Mouse (Mus musculus) heart, postnatal 0 days (tissue): ENCODE data around the gene Gm20696.

ENCODE experiments used
- CTCF ChIP-seq: IDR thresholded peaks from 2 replicates; pipeline ENCODE4 v1.5.1; 2016; ENCODE audit warnings: antibody characterized with exemption, control low read depth, low read depth
- EP300 ChIP-seq: IDR thresholded peaks from 2 replicates; pipeline ENCODE4 v1.6.1; 2016; ENCODE audit warnings: antibody characterized with exemption, low read depth

DNA sequence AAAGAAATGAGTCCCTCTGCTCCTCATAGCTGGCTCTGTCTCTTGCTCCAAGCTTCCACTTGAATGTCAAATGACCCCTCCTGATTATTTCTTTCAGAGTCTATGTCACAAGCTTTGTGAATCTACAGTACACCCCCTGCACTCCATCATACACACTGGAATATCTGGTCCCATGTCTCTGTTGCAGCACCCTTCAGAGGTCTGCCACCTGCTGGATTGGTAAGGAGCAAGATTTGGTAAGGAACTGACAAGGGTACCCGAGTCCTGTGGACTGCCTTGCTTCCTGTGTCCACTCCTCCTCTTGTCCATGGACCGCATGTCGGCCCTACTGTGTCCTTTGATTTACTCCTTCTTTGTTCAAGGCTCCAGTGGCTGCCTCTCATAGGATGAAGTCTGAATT is 5.2 kb upstream of the Gm20696 start:
- TF ChIP-seq CTCF (peak; percentile 24; the same call in 1 of the 2 replicates), EP300 (no peak)
